In genomic region chr2:113525417-113525816, GRCm38 (mm10) we compare ENCODE assay signal across 20 mouse cellular contexts.
DNase-seq lines count a peak whose midpoint lies in the region; ATAC-seq and TF ChIP-seq lines count a peak whose summit lies in the region.
"Had no signal": no experiment of that assay in that cellular context is flagged by ENCODE, and none has a peak within 500 bp of the region (broad histone marks: within the 10 kb centered on the region; RNA-seq: fewer than 3 reads in every experiment).

No protein-coding gene starts in this region.

- no peak overlapping the region for H3K4me3 ChIP-seq in ES-E14 (ENCODE audit: insufficient read depth in 1 of 2, low read depth in 1 of 2, low read length in 2 of 2, poor library complexity in 1 of 2, severe bottlenecking in 1 of 2)
- H3K4me3 ChIP-seq in intestine, embryonic 15.5 days (replicated peaks) = no peak overlapping the region
- H3K4me3 ChIP-seq in stomach, postnatal 0 days (ENCODE audit: low read depth, low read length) = no peak overlapping the region
- no peak overlapping the region for H3K4me3 ChIP-seq in hindbrain, embryonic 12.5 days
- H3K4me3 ChIP-seq: embryonic facial prominence, embryonic 15.5 days; erythroblast, embryonic 14.5 days; forebrain, embryonic 15.5 days; heart, embryonic 10.5 days had no signal

- in situ Hi-C loops in ES-E14 (cut with MboI; ENCODE audit: low sequenced_read_pairs in 2 of 2, unreplicated experiment in 2 of 2) = loop anchor here in 1 of 2 experiments (25.0 kb wide), 1 partner anchor 287 kb away; no protein-coding TSS in a partner anchor

- no peak for TF ChIP-seq EP300 in stomach, postnatal 0 days (optimal IDR thresholded peaks at IDR 0.05)

- no peak overlapping the region for H3K4me2 ChIP-seq in intestine, embryonic 15.5 days (replicated peaks)
- no peak overlapping the region for H3K4me2 ChIP-seq in stomach, postnatal 0 days (replicated peaks; ENCODE audit: low read depth)
- H3K4me2 ChIP-seq in hindbrain, embryonic 12.5 days (replicated peaks) = no peak overlapping the region
- H3K4me2 ChIP-seq: embryonic facial prominence, embryonic 15.5 days; forebrain, embryonic 15.5 days; hindbrain, embryonic 14.5 days had no signal

- no peak for TF ChIP-seq CTCF in stomach, postnatal 0 days (IDR thresholded peaks at IDR 0.05; ENCODE audit: low read depth)

- H3K36me3 ChIP-seq in ES-E14 (ENCODE audit: control insufficient read depth, insufficient read depth, low read length, poor library complexity, severe bottlenecking) = no peaks in the 10 kb centered on the region; the same call in 1 of the 2 replicates
- no peaks in the 10 kb centered on the region for H3K36me3 ChIP-seq in intestine, embryonic 15.5 days
- H3K36me3 ChIP-seq in stomach, postnatal 0 days (ENCODE audit: control insufficient read depth, insufficient read depth, low read length) = no peaks in the 10 kb centered on the region
- no peaks in the 10 kb centered on the region for H3K36me3 ChIP-seq in hindbrain, embryonic 12.5 days
- H3K36me3 ChIP-seq: embryonic facial prominence, embryonic 15.5 days; forebrain, embryonic 15.5 days; G1E; heart, embryonic 10.5 days had no signal

- H3K9ac ChIP-seq in ES-E14 (ENCODE audit: insufficient read depth, low read depth, low read length, poor library complexity, severe bottlenecking) = no peak overlapping the region
- no peak overlapping the region for H3K9ac ChIP-seq in intestine, embryonic 15.5 days
- H3K9ac ChIP-seq in stomach, postnatal 0 days (ENCODE audit: low read length) = no peak overlapping the region
- H3K9ac ChIP-seq in hindbrain, embryonic 12.5 days = no peak overlapping the region
- H3K9ac ChIP-seq: embryonic facial prominence, embryonic 15.5 days; forebrain, embryonic 15.5 days; hindbrain, embryonic 14.5 days had no signal

- peak; percentile 11 to 35 for DNase-seq in kidney, postnatal 36 days
- no peak for DNase-seq in kidney, adult 11 months
- no peak for DNase-seq in ES-E14 (ENCODE audit: low read depth, low spot score)
- peak; percentile 20 for DNase-seq in stomach, postnatal 0 days (ENCODE audit: low spot score)
- no peak for DNase-seq in ovary, postnatal 10 days (ENCODE audit: low spot score)
- DNase-seq: adrenal gland, adult 8-10 months; adrenal gland, postnatal 36 days; cerebellum, adult 2 months; cerebellum, postnatal 14 days; embryo, embryonic 11 days; heart, adult 18-20 months; heart, postnatal 10 days had no signal

- peak; percentile 77 for ATAC-seq in intestine, embryonic 15.5 days
- no peak for ATAC-seq in stomach, postnatal 0 days (ENCODE audit: low FRiP score, low TSS enrichment)
- no peak for ATAC-seq in hindbrain, embryonic 12.5 days (ENCODE audit: low FRiP score)
- ATAC-seq: forebrain, embryonic 15.5 days had no signal

- H3K27me3 ChIP-seq in intestine, embryonic 15.5 days (replicated peaks) = no peaks in the 10 kb centered on the region
- H3K27me3 ChIP-seq in stomach, postnatal 0 days (ENCODE audit: control insufficient read depth, insufficient read depth, low read length) = no peaks in the 10 kb centered on the region
- H3K27me3 ChIP-seq in hindbrain, embryonic 12.5 days = no peaks in the 10 kb centered on the region
- H3K27me3 ChIP-seq: embryonic facial prominence, embryonic 15.5 days; forebrain, embryonic 15.5 days had no signal

- H3K4me1 ChIP-seq in ES-E14 (ENCODE audit: control insufficient read depth in 2 of 2, insufficient read depth in 2 of 2, low read length in 2 of 2, poor library complexity in 1 of 2) = no peaks in the 10 kb centered on the region
- no peaks in the 10 kb centered on the region for H3K4me1 ChIP-seq in intestine, embryonic 15.5 days (replicated peaks)
- no peaks in the 10 kb centered on the region for H3K4me1 ChIP-seq in stomach, postnatal 0 days (replicated peaks; ENCODE audit: control insufficient read depth, insufficient read depth)
- H3K4me1 ChIP-seq in hindbrain, embryonic 12.5 days = no peaks in the 10 kb centered on the region
- H3K4me1 ChIP-seq: embryonic facial prominence, embryonic 15.5 days; forebrain, embryonic 15.5 days; heart, embryonic 10.5 days had no signal

- 92% methylated on average over 8 of the region's 8 CpGs for WGBS in intestine, embryonic 15.5 days
- WGBS in stomach, postnatal 0 days = 89% methylated on average over 8 of the region's 8 CpGs
- 90% methylated on average over 8 of the region's 8 CpGs for WGBS in hindbrain, embryonic 12.5 days

- H3K9me3 ChIP-seq in ES-E14 (ENCODE audit: control insufficient read depth, insufficient read depth, low read depth, low read length) = no peaks in the 10 kb centered on the region
- H3K9me3 ChIP-seq in intestine, embryonic 15.5 days = no peaks in the 10 kb centered on the region
- H3K9me3 ChIP-seq in stomach, postnatal 0 days (ENCODE audit: control insufficient read depth, low read length) = no peaks in the 10 kb centered on the region
- H3K9me3 ChIP-seq in hindbrain, embryonic 12.5 days (replicated peaks) = no peaks in the 10 kb centered on the region
- H3K9me3 ChIP-seq: embryonic facial prominence, embryonic 15.5 days; forebrain, embryonic 15.5 days; heart, embryonic 10.5 days had no signal

- peak overlapping the region; percentile 22; the same call in 1 of the 2 replicates for H3K27ac ChIP-seq in ES-E14 (ENCODE audit: insufficient read depth, low read depth, low read length, poor library complexity, severe bottlenecking)
- H3K27ac ChIP-seq in intestine, embryonic 15.5 days = no peak overlapping the region
- H3K27ac ChIP-seq in stomach, postnatal 0 days (replicated peaks) = no peak overlapping the region
- no peak overlapping the region for H3K27ac ChIP-seq in hindbrain, embryonic 12.5 days
- H3K27ac ChIP-seq: embryonic facial prominence, embryonic 15.5 days; forebrain, embryonic 15.5 days; heart, embryonic 10.5 days; hindbrain, embryonic 14.5 days had no signal

TF ChIP-seq in ES-E14, 5 proteins besides CTCF, POLR2A, EP300 and RAD21:
- no peak for TF ChIP-seq ZNF384 (IDR thresholded peaks at IDR 0.05; ENCODE audit: low read depth, low read length)
- no peak for TF ChIP-seq ZC3H11A (IDR thresholded peaks at IDR 0.05; ENCODE audit: borderline replicate concordance, low read depth, low read length)
- no peak for TF ChIP-seq CHD2 (IDR thresholded peaks at IDR 0.05; ENCODE audit: low read depth, low read length)
- TF ChIP-seq HCFC1 (IDR thresholded peaks at IDR 0.05; ENCODE audit: borderline replicate concordance, insufficient read depth, low read length) = no peak
- TF ChIP-seq MAFK (IDR thresholded peaks at IDR 0.05; ENCODE audit: insufficient read depth, low read depth, low read length) = no peak

Comparison
In these comparisons a context has a peak if more than half of its experiments do, and no peak if none do; other contexts are left out.
1. DNase-seq: peak in kidney, postnatal 36 days (2 of 2) and stomach, postnatal 0 days (single experiment); none in kidney, adult 11 months (single experiment), ES-E14 (single experiment) and ovary, postnatal 10 days (single experiment).